Mouse (Mus musculus): Measurements from ENCODE around the gene Sae1. TPM values are rescaled to one million over a fixed set of nuclear protein-coding genes. Genes with fewer than 3 reads are reported as not detected.

Gene Sae1
- polyA plus RNA-seq, 1 experiment from 2014 or later, result 359 TPM

DNA sequence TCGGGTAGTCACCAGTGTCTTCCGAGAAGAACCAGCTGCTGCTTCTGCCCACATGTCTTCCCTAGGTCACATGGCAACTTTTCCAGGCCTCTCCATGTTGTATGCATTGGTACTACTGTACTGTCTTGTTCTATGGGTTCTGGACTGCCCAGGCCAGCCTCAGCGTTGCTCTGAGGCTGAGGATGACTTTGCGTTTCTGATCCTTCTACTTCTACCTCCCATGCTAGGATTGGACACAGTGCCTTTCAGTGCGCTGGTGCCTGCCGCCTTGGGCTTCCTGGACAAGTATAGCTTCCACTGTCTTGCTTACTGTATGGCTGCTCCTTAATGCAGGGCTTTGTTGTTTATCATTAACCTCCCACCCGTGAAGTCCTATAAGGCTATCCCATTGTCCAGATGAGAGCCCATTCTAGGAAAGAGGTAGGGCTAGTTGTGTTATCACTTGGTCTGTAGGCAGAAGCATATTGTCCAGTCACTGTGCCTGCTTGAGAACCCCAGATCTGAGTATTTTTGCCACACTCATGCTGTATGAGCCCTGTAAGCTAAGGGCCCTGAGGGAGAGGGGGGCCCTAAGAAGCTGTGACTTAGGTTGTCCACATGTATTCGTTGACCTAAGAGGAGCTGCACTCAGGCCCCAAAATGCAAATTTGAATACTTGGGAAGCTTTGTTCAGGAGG lies 24.8 kb upstream of the Sae1 start:
- peak; percentile 84 for DNase-seq (ENCODE audit: low spot score)
- Histone ChIP-seq H3K4me1 (peaks cover 38% of the 10 kb centered on the region), H3K27me3 (ENCODE audit: insufficient read depth, poor library complexity, severe bottlenecking) (no peaks in the 10 kb centered on the region), H3K4me3 (no peak overlapping the region; the same call in 1 of the 2 replicates), H3K27ac (peak overlapping the region; percentile 73), H3K9me3 (no peaks in the 10 kb centered on the region), H3K36me3 (peaks cover 54% of the 10 kb centered on the region)
- 72% methylated on average over 8 of the region's 8 CpGs for WGBS

DNA sequence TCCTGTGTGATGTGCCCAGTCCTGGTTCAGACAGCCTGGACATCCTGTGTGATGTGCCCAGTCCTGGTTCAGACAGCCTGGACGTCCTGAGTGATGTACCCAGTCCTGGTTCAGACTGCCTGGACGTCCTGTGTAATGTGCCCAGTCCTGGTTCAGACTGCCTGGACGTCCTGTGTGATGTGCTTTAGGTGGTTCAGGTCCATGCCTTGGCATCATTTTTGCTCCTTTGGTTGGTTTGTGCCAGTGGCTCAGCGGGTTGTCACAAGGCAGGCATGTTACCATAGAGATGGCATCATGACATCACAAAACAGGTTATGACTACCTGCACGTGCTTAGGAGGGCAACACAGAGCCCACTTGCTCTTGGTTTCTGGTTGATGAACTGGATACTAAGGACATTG lies 23.5 kb upstream of the Sae1 start:
- peak overlapping the region; percentile 73; the same call in 1 of the 2 replicates for H3K27ac ChIP-seq
- H3K4me1 ChIP-seq, result peaks cover 43% of the 10 kb centered on the region
- DNase-seq (ENCODE audit: low spot score), result no peak
- no peak overlapping the region for H3K4me3 ChIP-seq
- peaks cover 45% of the 10 kb centered on the region for H3K36me3 ChIP-seq
- WGBS, result 87% methylated on average over 5 of the region's 5 CpGs
- H3K27me3 ChIP-seq (ENCODE audit: insufficient read depth, poor library complexity, severe bottlenecking), result no peaks in the 10 kb centered on the region
- no peaks in the 10 kb centered on the region for H3K9me3 ChIP-seq

DNA sequence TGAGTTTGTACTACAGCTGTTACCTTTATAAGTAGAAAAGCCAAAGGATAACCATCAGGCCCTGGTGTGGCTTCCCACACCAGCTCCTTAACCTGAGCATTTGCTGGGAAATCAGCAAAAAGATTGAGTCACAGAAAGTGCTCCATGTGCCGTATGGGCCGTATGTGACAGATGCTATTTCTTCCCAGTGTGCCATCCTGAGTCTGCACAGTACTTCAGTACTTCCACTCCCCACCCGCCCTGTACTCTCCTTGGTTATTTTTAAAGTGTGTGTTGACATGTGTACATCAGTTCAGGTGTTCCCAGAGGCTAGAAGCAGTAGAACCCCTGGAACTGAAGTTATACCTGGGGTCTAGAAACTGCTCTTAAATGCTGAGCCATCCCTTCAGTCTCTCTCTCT lies 19.4 kb upstream of the Sae1 start:
- Histone ChIP-seq H3K4me1 (peaks cover 53% of the 10 kb centered on the region), H3K27ac (peak overlapping the region; percentile 8; the same call in 1 of the 2 replicates), H3K27me3 (ENCODE audit: insufficient read depth, poor library complexity, severe bottlenecking) (no peaks in the 10 kb centered on the region), H3K9me3 (no peaks in the 10 kb centered on the region), H3K4me3 (no peak overlapping the region), H3K36me3 (peaks cover 28% of the 10 kb centered on the region)
- no peak for DNase-seq (ENCODE audit: low spot score)
- 72% methylated on average over 3 of the region's 3 CpGs for WGBS

DNA sequence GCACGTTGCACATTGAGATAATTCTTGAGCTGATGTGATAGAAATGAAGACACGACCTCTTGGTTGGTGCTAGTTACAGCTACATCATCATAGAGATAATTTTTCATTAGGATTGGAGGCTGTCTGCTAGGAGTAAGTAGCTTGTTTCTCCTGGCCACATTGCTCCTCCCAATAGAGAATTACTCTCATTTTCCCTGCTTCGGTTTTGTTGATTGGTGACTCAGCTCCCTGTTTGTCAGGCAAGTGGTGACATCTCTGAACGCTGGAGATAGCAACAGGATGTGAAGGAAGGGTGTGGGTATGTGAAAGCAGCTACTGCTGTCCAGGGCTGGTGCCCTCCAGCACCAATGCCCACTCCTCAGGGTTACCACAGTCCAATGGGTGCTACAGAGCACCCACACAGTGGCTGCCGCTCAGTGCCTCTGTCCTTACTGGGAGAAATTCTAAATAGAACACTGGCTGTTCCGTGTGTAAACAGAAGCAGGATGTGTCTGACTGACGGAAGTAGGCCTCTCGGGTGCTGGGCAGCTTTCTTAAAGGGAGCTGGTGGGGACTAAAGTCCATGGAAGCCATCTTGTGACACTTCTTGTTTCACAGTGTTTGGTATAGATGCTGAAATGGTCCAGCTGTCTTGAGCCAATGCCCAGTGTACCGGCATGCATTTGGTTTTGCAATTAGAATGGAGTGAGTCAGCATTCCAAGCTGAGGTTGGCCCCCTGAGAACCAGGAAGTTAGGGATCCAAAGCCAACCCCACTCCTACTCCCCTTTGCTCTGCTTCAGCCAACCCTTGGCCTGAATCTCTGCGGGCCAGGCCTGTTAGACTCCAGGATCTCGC lies 18.1 kb upstream of the Sae1 start:
- H3K27me3 ChIP-seq (ENCODE audit: insufficient read depth, poor library complexity, severe bottlenecking), result no peaks in the 10 kb centered on the region
- H3K9me3 ChIP-seq, result no peaks in the 10 kb centered on the region
- 45% methylated on average over 11 of the region's 11 CpGs for WGBS
- peak; percentile 88 for DNase-seq (ENCODE audit: low spot score)
- peak overlapping the region; percentile 100 for H3K27ac ChIP-seq
- H3K4me3 ChIP-seq, result peak overlapping the region; percentile 28
- peaks cover 21% of the 10 kb centered on the region for H3K36me3 ChIP-seq
- peaks cover 41% of the 10 kb centered on the region for H3K4me1 ChIP-seq

DNA sequence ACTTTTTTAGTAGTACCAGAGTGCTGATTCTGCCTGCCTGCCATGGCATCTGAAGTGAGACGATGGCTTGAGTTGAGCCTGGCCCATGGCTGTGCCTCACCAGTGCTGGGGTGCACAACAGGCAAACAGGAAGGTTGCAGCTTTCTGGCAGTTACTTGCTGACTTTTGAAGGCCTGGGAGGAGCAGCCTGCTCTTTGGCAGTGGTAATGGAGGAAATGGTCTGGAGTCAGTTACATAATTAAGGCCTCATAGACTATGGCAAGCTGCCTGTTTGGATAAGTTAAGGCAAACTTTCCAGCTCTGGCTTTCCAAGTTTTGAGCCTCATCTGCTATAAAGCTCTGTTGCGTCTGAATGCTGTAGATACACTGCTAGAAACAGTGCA lies 17.5 kb upstream of the Sae1 start:
- no peaks in the 10 kb centered on the region for H3K27me3 ChIP-seq (ENCODE audit: insufficient read depth, poor library complexity, severe bottlenecking)
- peak overlapping the region; percentile 28 for H3K4me3 ChIP-seq
- 51% methylated on average over 2 of the region's 2 CpGs for WGBS
- no peak for DNase-seq (ENCODE audit: low spot score)
- peak overlapping the region; percentile 100 for H3K27ac ChIP-seq
- peaks cover 39% of the 10 kb centered on the region for H3K4me1 ChIP-seq
- no peaks in the 10 kb centered on the region for H3K9me3 ChIP-seq
- H3K36me3 ChIP-seq, result peaks cover 14% of the 10 kb centered on the region

DNA sequence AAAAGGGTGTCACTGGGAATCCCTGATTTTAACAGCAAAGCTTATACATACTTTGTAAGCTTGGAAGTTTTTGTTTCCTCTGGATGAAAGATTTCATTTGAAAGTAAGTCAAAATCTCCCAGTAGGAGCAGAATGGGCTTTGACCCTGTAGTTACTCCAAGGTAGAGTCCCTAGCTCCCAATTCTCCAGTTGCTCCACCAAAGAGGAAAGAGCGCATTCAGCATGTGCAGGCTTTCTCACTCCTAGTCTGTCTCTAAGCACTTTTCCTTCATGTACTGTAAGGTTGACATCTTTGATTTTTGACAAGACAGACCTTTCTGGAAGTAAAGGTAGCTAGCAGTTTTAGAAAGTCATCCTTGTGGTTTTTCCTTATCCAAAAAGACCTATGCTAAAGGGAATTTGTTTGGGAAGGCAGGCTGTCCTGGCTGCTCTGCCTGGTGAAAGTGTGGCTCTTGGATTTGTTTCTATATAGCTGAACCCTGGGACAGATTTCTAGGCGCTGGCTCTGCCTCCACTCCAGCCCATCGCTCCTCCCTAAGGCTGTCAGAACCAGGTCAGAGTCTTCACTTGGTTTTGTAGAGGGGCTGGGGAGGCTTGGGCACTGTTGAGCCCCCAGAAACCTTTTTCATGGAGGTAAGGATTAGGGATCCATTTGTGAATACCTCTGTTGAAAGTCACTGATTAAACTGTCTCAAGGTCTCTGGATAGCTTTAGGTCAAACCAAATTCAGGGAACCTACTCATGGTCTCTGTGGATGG lies 16.9 kb upstream of the Sae1 start:
- Histone ChIP-seq H3K4me3 (peak overlapping the region; percentile 28), H3K9me3 (no peaks in the 10 kb centered on the region), H3K27me3 (ENCODE audit: insufficient read depth, poor library complexity, severe bottlenecking) (no peaks in the 10 kb centered on the region), H3K4me1 (peaks cover 39% of the 10 kb centered on the region), H3K36me3 (peaks cover 10% of the 10 kb centered on the region), H3K27ac (peak overlapping the region; percentile 100)
- DNase-seq (ENCODE audit: low spot score), result no peak
- 83% methylated on average over 3 of the region's 3 CpGs for WGBS

DNA sequence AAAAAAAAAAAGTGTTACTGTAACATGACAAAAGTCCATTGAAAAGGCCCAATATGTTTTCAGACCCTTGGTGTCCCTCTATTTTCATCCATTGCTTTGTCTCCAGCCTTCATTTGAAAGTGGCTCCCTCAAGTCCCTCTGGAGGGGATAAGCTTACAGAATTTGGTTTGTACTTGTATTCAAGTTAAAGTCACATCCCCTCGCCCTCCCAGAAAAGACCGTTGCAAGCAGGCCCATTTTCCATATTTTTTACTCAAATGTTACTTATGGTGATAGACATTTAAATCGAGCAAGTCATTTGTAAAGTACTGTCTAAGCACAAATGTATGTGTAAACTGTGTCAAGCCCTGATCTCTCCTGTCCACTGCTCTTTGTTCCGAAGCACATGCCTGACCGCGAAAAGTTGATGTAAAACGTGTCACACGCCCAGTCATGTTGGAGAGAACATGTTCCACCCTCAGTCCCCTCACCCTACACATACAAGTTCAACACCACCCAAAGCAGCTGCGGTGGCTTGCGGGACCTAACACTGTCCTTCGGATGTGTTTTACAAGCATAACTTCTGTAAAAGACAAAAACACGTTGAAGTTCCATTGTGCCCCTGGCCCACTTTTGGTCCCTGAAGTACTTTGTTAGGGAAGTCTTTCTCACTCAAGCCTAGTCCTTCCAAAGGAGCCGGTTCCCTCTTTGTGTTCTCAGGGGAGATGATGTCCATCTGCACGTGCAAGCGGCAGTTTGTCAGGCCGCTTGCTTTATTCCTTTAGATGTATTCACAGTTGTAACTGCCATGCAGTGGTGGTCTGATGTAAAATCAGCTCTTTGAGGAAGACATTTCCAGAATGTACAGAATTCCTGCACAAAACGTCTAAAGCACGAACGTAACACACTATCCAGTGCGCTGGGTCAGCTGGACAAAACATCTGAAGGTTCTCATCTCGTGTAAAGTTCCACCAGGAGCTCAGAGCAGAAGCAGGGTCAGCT lies 15.7 kb upstream of the Sae1 start:
- no peak for DNase-seq (ENCODE audit: low spot score)
- peak overlapping the region; percentile 92 for H3K4me3 ChIP-seq
- peaks cover 8% of the 10 kb centered on the region; the same call in 1 of the 2 replicates for H3K36me3 ChIP-seq
- H3K4me1 ChIP-seq, result peaks cover 44% of the 10 kb centered on the region
- H3K27me3 ChIP-seq (ENCODE audit: insufficient read depth, poor library complexity, severe bottlenecking), result no peaks in the 10 kb centered on the region
- 54% methylated on average over 21 of the region's 21 CpGs for WGBS
- H3K9me3 ChIP-seq, result no peaks in the 10 kb centered on the region
- peak overlapping the region; percentile 100 for H3K27ac ChIP-seq

DNA sequence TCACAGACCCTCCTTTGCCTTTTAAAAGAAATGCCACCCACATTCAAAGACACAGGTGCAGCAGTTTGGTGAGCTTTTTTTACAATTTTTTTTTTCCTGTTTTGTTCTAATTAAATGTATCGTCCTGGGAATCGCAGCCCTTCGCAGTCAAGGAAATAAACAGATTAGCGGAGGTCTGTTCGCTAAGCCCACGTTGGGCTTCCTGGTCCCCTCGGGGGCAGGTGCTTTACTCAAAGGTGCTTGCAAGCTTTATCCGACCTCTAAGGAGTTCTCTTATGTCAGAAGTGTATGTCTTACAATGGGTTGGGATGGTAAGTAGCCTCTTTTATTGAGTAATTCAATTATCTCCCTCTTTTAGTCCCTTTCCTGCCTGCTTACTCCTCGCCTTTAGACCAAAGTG lies 14.8 kb upstream of the Sae1 start:
- Histone ChIP-seq H3K27me3 (ENCODE audit: insufficient read depth, poor library complexity, severe bottlenecking) (no peaks in the 10 kb centered on the region), H3K9me3 (no peaks in the 10 kb centered on the region), H3K4me1 (peaks cover 44% of the 10 kb centered on the region), H3K36me3 (peaks cover 5% of the 10 kb centered on the region; the same call in 1 of the 2 replicates), H3K4me3 (peak overlapping the region; percentile 92), H3K27ac (peak overlapping the region; percentile 100)
- DNase-seq (ENCODE audit: low spot score), result no peak
- 3% methylated on average over 9 of the region's 9 CpGs for WGBS

DNA sequence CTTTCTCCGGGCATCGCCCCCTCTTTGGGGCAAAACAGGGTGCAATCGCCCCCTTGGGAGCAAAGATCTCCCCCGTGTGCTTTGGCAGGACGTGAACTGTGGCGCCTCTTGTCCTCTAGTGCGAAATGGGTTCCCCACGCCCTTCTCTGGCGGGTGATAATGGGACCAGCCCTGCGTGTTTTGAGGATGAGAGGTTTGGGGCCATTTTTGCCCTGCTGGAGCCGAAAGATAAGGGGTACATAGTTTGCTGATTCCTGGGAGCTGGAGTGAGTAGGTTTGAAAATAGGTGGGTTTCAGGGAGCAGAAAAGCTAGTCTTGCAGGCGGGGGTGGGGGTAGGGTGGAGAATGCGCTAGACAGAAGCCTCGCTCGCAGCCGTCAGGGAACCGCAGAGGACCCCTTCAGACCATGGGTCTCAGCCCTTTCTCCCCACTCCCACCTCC lies 14.4 kb upstream of the Sae1 start:
- WGBS, result under 1% methylated on average over 17 of the region's 17 CpGs
- Histone ChIP-seq H3K9me3 (no peaks in the 10 kb centered on the region), H3K4me3 (peak overlapping the region; percentile 92), H3K27me3 (ENCODE audit: insufficient read depth, poor library complexity, severe bottlenecking) (no peaks in the 10 kb centered on the region), H3K27ac (peak overlapping the region; percentile 100), H3K36me3 (peaks cover under 1% of the 10 kb centered on the region; the same call in 1 of the 2 replicates), H3K4me1 (peaks cover 41% of the 10 kb centered on the region)
- peak; percentile 92 for DNase-seq (ENCODE audit: low spot score)

DNA sequence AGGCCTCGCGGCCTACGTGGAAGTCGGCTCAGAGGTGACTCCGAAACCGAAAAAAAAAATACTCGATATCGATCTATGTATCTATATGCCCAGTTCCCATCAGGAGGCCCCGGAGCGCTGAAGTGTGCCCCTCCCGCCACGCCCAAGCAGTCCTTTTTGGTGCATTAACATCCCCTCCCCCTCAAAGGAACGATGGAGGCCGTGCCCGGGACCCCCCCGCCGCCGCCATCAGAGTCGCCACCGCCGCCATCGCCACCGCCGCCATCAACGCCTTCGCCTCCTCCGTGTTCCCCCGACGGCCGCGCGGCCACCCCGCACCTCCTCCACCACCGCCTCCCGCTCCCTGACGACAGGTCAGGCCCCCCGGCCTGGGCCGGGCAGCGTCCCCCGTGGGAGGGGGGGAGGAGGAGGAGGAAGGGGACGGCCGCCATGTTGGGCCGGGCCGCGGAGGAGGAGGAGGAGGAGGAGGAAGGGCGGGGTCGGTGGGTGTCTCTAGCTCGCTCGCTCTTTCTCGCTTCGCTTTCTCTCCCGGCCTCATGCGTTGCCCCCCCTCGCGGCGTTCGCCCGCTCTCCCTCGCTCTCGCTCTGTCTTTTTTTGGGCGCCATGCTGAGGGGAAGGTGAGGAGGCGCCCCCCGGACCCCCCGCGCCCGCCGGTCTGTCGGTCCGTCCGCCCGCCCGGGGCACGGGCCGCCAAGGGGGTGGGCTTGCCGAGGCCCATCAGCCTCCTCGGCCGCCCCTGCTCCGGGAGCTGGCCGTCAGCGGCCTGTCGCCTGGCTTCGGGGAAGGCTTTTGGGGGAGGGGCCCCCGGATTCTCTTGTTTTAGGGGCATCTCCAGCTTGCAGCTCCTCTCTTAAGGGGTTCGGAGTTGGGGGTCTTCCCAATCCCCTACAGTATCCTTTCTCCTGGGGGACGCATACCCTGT lies 13.3 kb upstream of the Sae1 start, which contains the start of gene Zc3h4:
Gene Zc3h4 (plus strand): TSS at position 222 of the 923 bp plus-strand sequence.
- Histone ChIP-seq H3K9me3 (no peaks in the 10 kb centered on the region), H3K36me3 (no peaks in the 10 kb centered on the region), H3K4me1 (peaks cover 35% of the 10 kb centered on the region), H3K4me3 (peak within 1 kb of the TSS; percentile 92), H3K27ac (peak within 1 kb of the TSS; percentile 100), H3K27me3 (ENCODE audit: insufficient read depth, poor library complexity, severe bottlenecking) (no peaks in the 10 kb centered on the region)
- WGBS, result under 1% methylated on average over 72 of the region's 85 CpGs
- peak; percentile 95 for DNase-seq (ENCODE audit: low spot score)

All from heart, embryonic 10.5 days (tissue).